Mouse (Mus musculus) embryonic facial prominence, embryonic 14.5 days (tissue): ENCODE results near the gene Ephb4. TPM values are rescaled to one million over a fixed set of nuclear protein-coding genes. Genes with fewer than 3 reads are reported as not detected.

Source experiments
- ATAC-seq: fragments of 200-750 bp; cut with Nextera tagmentation; 2 replicates; pipeline ENCODE4 v1.8.0; 2017; ENCODE audit warnings: low read depth, moderate number of reproducible peaks, moderate TSS enrichment
- DNase-seq: peaks from one replicate; pipeline ENCODE4 v3.0.0-alpha.2; 2015; ENCODE audit warnings: low spot score
- H3K27ac ChIP-seq: fragments of 300-500 bp; sonication (generic); replicated peaks from 2 replicates; pipeline ENCODE4 v1.5.1; 2014; ENCODE audit warnings: low read depth, mild to moderate bottlenecking, low read length, moderate library complexity
- H3K27me3 ChIP-seq: fragments of 300-500 bp; sonication (generic); replicated peaks from 2 replicates; pipeline ENCODE4 v1.6.1; 2014; ENCODE audit warnings: low read length; ENCODE audit not compliant: control insufficient read depth, insufficient read depth
- H3K36me3 ChIP-seq: fragments of 300-500 bp; sonication (generic); 2 replicates; pipeline ENCODE4 v1.6.1; 2014; ENCODE audit warnings: low read length, mixed read lengths; ENCODE audit not compliant: control insufficient read depth, insufficient read depth
- H3K4me1 ChIP-seq: fragments of 300-500 bp; sonication (generic); 2 replicates; pipeline ENCODE4 v1.6.1; 2014; ENCODE audit warnings: antibody characterized with exemption, low read length; ENCODE audit not compliant: control insufficient read depth, insufficient read depth
- H3K4me2 ChIP-seq: fragments of 300-500 bp; sonication (generic); 2 replicates; pipeline ENCODE4 v1.6.1; 2014; ENCODE audit warnings: low read depth, mild to moderate bottlenecking, low read length, moderate library complexity, mixed read lengths
- H3K4me3 ChIP-seq: fragments of 300-500 bp; sonication (generic); 2 replicates; pipeline ENCODE4 v1.5.1; 2014; ENCODE audit warnings: low read depth, mild to moderate bottlenecking, low read length
- H3K9ac ChIP-seq: fragments of 300-500 bp; sonication (generic); 2 replicates; pipeline ENCODE4 v1.6.1; 2014; ENCODE audit warnings: low read depth, mild to moderate bottlenecking, low read length, moderate library complexity, mixed read lengths
- H3K9me3 ChIP-seq: fragments of 300-500 bp; sonication (generic); 2 replicates; pipeline ENCODE4 v1.6.1; 2016; ENCODE audit warnings: low read length; ENCODE audit not compliant: control insufficient read depth
- WGBS: fragments of 180-500 bp; shearing (Covaris S2); extraction: QIAGEN DNeasy Blood & Tissue Kit; methylation state at CpG from one replicate; pipeline ENCODE4 v1.1.7; 2014; 5-methylcytosine and 5-hydroxymethylcytosine counted together
- polyA plus RNA-seq: library from polyadenylated mRNA; unstranded; fragments of >200 nt; fragmentation: Nextera tagmentation; extraction: Ambion mirVana; gene quantifications from 2 replicates; pipeline ENCODE4 v1.2.1, GENCODE M21; 2014

Gene Ephb4
- polyA plus RNA-seq, 1 experiment from 2014 or later = 57.7 TPM

- H3K4me1 ChIP-seq = peaks cover 23% of the 10 kb centered on the region
- no peaks in the 10 kb centered on the region for H3K27me3 ChIP-seq
- ATAC-seq (no peak), DNase-seq (peak; percentile 45)
- WGBS = 1% methylated on average over 33 of the region's 33 CpGs
- H3K4me3 ChIP-seq = peak overlapping the region; percentile 93
- H3K36me3 ChIP-seq = peaks cover 4% of the 10 kb centered on the region
- H3K9ac ChIP-seq = peak overlapping the region; percentile 64
- H3K9me3 ChIP-seq = no peaks in the 10 kb centered on the region
- peak overlapping the region; percentile 90 for H3K4me2 ChIP-seq
- peak overlapping the region; percentile 97 for H3K27ac ChIP-seq
Observed at GRCm38 (mm10) chr5:137348482-137349383, 1.2 kb upstream of the Ephb4 start.

DNA sequence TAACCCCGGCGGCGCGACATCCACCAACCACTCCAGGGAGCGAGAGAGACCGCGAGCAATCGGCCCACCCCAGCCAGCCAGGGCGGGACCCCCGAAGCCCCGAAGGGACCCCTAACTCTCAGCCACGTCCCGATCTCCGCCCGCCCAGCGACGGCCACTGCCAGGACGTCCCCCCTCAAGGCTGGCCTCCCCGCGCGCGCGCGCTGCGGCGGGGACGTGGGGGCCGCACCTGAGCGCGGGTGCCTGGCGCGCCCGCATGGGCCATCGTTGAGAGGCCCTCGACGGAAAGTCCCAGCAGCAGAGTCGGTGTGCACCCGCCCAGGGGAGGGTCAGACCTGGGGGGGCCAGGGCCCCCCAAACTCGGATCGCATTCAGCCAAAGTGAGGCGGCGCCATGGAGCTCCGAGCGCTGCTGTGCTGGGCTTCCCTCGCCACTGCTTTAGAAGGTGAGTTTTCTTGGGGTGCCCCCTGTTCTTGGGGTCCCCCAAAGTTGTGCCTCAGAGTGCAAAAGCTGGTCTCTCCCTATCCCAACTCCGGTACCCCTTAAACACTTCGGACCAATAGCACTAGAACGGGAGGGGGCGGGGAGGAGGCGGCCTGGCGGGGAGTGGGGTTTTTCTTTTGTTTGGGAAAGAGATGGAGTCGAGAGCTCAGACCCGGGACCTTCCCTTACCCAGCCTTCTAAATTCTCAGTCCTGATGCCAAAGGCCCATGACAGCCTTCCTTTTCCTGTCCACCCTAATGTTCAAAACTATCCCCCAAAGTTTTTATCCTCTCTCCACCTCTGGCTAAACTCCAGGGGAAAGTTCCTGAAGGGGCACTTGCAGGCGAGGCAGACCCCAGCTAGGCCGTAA is 522 bp downstream of the Ephb4 start:
- H3K4me2 ChIP-seq = peak overlapping the region; percentile 90
- H3K9ac ChIP-seq = peak overlapping the region; percentile 96
- no peaks in the 10 kb centered on the region for H3K27me3 ChIP-seq
- WGBS = under 1% methylated on average over 27 of the region's 55 CpGs
- no peaks in the 10 kb centered on the region for H3K9me3 ChIP-seq
- H3K27ac ChIP-seq = peak overlapping the region; percentile 97
- DNase-seq (peak; percentile 16), ATAC-seq (peak; percentile 72)
- H3K4me1 ChIP-seq = peaks cover 22% of the 10 kb centered on the region
- peak overlapping the region; percentile 93 for H3K4me3 ChIP-seq
- peaks cover 21% of the 10 kb centered on the region for H3K36me3 ChIP-seq

DNA sequence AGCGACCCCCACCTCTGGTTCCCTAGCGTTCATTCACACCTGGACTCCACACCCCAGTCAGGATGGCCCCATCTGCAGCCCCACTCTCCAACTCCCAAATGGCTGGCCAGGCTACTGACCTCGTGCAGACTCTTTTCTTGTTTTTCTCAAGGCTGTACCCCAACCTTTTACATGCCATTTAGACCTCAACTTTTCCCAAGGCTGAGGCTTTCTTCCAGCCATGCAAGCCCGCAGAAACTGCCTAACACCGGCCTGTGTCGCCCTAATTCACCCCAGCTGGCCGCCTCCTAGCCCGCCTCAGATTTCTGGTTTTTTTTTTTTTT is 1.1 kb downstream of the Ephb4 start:
- DNase-seq = peak; percentile 36
- peak overlapping the region; percentile 90 for H3K4me2 ChIP-seq
- H3K9ac ChIP-seq = peak overlapping the region; percentile 96
- peaks cover 27% of the 10 kb centered on the region for H3K36me3 ChIP-seq
- peak overlapping the region; percentile 93 for H3K4me3 ChIP-seq
- H3K27ac ChIP-seq = peak overlapping the region; percentile 97
- peaks cover 16% of the 10 kb centered on the region for H3K4me1 ChIP-seq
- no peaks in the 10 kb centered on the region for H3K9me3 ChIP-seq
- no peak for ATAC-seq
- 0% methylated on average over 8 of the region's 8 CpGs for WGBS
- no peaks in the 10 kb centered on the region for H3K27me3 ChIP-seq

DNA sequence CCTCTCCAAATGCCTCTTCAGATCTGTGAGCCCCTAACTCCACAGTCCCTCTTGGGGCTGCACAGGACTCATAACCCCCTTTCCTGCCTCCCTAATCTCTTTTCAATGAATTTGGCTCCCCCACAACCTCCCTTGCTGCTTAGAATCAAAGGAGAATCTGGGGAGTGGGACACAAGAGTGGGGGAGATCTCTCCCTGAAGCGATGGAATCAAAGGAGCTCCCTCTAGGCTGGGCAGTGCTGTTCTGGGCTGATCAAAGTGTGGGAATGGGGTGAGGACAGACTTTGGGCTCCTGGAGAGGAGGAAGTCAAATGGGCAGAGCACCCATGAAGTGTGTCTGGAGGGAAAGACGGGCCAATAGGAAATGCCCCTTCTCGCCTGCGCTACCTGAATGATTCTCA is 1.5 kb downstream of the Ephb4 start:
- no peaks in the 10 kb centered on the region for H3K27me3 ChIP-seq
- no peaks in the 10 kb centered on the region for H3K9me3 ChIP-seq
- peak overlapping the region; percentile 97 for H3K27ac ChIP-seq
- WGBS = under 1% methylated on average over 4 of the region's 4 CpGs
- ATAC-seq (no peak), DNase-seq (no peak)
- H3K9ac ChIP-seq = peak overlapping the region; percentile 96
- H3K4me3 ChIP-seq = peak overlapping the region; percentile 93
- H3K36me3 ChIP-seq = peaks cover 30% of the 10 kb centered on the region
- peaks cover 15% of the 10 kb centered on the region for H3K4me1 ChIP-seq
- peak overlapping the region; percentile 90 for H3K4me2 ChIP-seq

DNA sequence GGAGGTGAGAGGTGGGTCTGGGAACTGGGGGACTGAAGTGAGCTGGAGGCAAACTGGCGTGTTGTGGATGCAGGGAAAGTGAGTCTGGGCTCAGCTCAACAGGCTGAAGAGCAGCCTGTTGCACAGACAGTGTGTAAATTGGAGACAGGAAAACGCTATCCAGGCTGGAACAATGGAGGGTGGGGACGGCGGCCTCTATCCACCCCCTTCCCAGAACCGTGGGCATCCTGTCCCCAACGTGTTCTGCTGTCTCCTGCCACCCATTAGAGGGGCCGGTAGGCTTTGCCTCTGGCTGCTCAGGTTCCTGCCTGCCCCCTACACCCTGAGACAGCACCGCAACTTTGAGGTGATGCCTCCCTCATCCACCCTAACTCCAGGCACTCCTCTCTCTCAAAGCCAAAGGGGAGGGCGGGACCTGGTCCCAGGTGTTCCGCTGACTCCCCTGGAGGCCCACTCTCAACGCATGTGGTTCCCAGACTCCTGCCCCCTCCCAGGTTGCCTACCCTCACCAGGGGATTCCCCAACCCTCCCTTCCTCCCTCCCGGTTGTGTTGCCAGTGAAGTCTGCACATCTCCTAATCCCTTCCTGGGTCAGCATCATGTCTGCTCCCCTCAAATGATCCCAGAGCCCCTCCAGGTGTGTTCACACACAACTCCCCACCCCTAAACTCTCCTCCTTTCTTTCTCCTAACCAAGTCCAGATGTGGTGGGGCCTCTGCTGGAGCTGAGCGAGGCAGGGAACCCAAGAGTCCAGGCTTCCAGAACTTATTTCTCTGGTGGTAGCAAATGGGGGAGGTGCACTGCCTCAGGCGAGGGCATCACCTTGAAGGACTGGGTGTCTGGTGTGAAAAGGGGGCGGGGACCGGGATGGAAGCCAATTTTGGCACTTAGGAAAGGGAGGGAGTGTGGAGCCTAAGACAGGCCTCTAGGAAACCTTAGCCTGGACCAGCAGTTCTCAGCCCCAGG is 2.4 kb downstream of the Ephb4 start:
- WGBS = 5% methylated on average over 15 of the region's 16 CpGs
- Histone ChIP-seq H3K27ac (peak overlapping the region; percentile 97), H3K36me3 (peaks cover 38% of the 10 kb centered on the region), H3K9ac (peak overlapping the region; percentile 96), H3K27me3 (no peaks in the 10 kb centered on the region), H3K4me1 (peaks cover 15% of the 10 kb centered on the region), H3K9me3 (no peaks in the 10 kb centered on the region), H3K4me2 (peak overlapping the region; percentile 90), H3K4me3 (peak overlapping the region; percentile 93)
- DNase-seq (peak; percentile 48), ATAC-seq (no peak)

DNA sequence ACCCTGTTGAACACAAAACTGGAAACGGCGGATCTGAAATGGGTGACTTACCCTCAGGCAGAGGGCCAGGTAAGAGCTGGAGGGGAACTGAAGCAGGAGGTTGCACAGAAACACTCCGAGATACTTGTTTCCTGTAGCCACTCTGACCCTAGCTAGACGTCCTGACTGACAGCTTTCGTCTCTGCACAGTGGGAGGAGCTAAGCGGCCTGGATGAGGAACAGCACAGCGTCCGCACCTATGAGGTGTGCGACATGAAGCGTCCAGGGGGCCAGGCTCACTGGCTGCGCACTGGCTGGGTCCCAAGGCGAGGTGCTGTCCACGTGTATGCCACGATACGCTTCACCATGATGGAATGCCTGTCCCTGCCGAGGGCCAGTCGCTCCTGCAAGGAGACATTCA is 4.2 kb downstream of the Ephb4 start:
- peaks cover 6% of the 10 kb centered on the region for H3K4me1 ChIP-seq
- 81% methylated on average over 17 of the region's 17 CpGs for WGBS
- no peak for DNase-seq
- 0 out of 2 replicates have a peak overlapping the region, but pooled peaks have one; percentile 90 for H3K4me2 ChIP-seq
- H3K27ac ChIP-seq = no peak overlapping the region
- ATAC-seq = no peak
- H3K4me3 ChIP-seq = no peak overlapping the region
- H3K9ac ChIP-seq = no peak overlapping the region
- H3K9me3 ChIP-seq = no peaks in the 10 kb centered on the region
- H3K27me3 ChIP-seq = no peaks in the 10 kb centered on the region
- H3K36me3 ChIP-seq = peaks cover 56% of the 10 kb centered on the region

DNA sequence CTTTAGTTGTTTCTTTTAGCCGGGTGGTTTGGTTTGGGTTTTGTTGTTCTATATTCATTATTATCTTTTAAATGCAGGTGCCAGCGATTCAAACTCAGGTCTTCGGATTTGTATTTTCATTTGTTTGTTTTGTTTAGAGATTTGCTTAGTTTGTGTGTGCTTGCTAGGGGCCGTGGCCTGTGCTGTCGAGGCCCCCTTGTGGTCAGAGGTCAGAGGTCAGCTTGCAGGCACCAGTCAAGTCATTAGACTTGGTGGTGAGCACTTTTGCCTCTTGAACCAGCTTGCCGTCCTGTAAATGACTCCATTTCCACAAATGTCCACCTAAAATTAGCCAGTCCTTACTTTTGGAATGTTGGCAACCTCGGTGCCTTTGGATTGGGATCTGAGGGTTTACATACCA is 8.5 kb downstream of the Ephb4 start:
- no peak for ATAC-seq
- H3K27ac ChIP-seq = no peak overlapping the region
- H3K4me3 ChIP-seq = no peak overlapping the region
- no peak overlapping the region for H3K4me2 ChIP-seq
- H3K9me3 ChIP-seq = no peaks in the 10 kb centered on the region
- no peak for DNase-seq
- H3K4me1 ChIP-seq = no peaks in the 10 kb centered on the region
- no peaks in the 10 kb centered on the region for H3K27me3 ChIP-seq
- H3K9ac ChIP-seq = no peak overlapping the region
- H3K36me3 ChIP-seq = peaks cover 98% of the 10 kb centered on the region
- WGBS = 35% methylated on average over 7 of the region's 7 CpGs

DNA sequence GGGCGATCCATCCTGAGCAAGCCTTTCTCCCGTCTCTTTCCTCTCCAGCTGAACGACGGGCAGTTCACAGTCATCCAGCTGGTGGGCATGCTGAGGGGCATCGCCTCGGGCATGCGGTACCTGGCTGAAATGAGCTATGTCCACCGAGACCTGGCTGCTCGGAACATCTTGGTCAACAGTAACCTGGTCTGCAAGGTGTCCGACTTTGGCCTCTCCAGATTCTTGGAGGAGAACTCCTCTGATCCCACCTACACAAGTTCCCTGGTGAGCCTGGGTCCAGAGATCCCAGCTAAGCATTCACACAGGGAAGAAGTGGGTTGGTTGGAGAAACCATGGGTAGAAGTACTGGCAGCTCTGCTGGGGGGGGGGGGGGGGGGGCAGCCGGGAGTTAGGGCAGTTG is 19.8 kb downstream of the Ephb4 start:
- no peak for DNase-seq
- no peak for ATAC-seq
- Histone ChIP-seq H3K27me3 (no peaks in the 10 kb centered on the region), H3K4me2 (no peak overlapping the region), H3K4me1 (no peaks in the 10 kb centered on the region), H3K36me3 (peaks cover 100% of the 10 kb centered on the region), H3K4me3 (no peak overlapping the region), H3K9ac (no peak overlapping the region), H3K27ac (no peak overlapping the region), H3K9me3 (no peaks in the 10 kb centered on the region)
- WGBS = 99% methylated on average over 10 of the region's 11 CpGs
